ENCODE assay signal across 10 mouse cellular contexts in genomic region chr14:74788766-74789165, GRCm38 (mm10). TPM values are rescaled to one million over a fixed set of nuclear protein-coding genes. Genes with fewer than 3 reads are reported as not detected.
DNase-seq lines count a peak whose midpoint lies in the region; ATAC-seq and TF ChIP-seq lines count a peak whose summit lies in the region.
"Had no signal": no experiment of that assay in that cellular context is flagged by ENCODE, and none has a peak within 500 bp of the region (broad histone marks: within the 10 kb centered on the region; RNA-seq: fewer than 3 reads in every experiment).

No protein-coding gene starts in this region.

- no peaks in the 10 kb centered on the region for H3K9me3 ChIP-seq in heart, postnatal 0 days (replicated peaks; ENCODE audit: control insufficient read depth, low read length)
- no peaks in the 10 kb centered on the region; the same call in 1 of the 2 replicates for H3K9me3 ChIP-seq in heart, embryonic 12.5 days (replicated peaks)
- H3K9me3 ChIP-seq in midbrain, postnatal 0 days (ENCODE audit: low read length) = no peaks in the 10 kb centered on the region
- H3K9me3 ChIP-seq in midbrain, embryonic 15.5 days = no peaks in the 10 kb centered on the region
- H3K9me3 ChIP-seq in forebrain, embryonic 12.5 days = no peaks in the 10 kb centered on the region
- H3K9me3 ChIP-seq in midbrain, embryonic 13.5 days = no peaks in the 10 kb centered on the region
- H3K9me3 ChIP-seq: hindbrain, embryonic 15.5 days had no signal

- H3K9ac ChIP-seq in heart, postnatal 0 days (replicated peaks; ENCODE audit: low read depth, low read length) = no peak overlapping the region
- H3K9ac ChIP-seq in heart, embryonic 12.5 days = no peak overlapping the region
- H3K9ac ChIP-seq in midbrain, postnatal 0 days (replicated peaks; ENCODE audit: low read length, poor library complexity, severe bottlenecking) = no peak overlapping the region
- H3K9ac ChIP-seq in midbrain, embryonic 15.5 days = no peak overlapping the region
- no peak overlapping the region for H3K9ac ChIP-seq in forebrain, embryonic 12.5 days
- no peak overlapping the region for H3K9ac ChIP-seq in midbrain, embryonic 13.5 days (replicated peaks)
- H3K9ac ChIP-seq: hindbrain, embryonic 15.5 days had no signal

- H3K4me3 ChIP-seq in heart, postnatal 0 days (ENCODE audit: low read depth, low read length) = no peak overlapping the region
- no peak overlapping the region for H3K4me3 ChIP-seq in heart, embryonic 12.5 days
- H3K4me3 ChIP-seq in midbrain, postnatal 0 days (ENCODE audit: low read depth, low read length) = no peak overlapping the region
- H3K4me3 ChIP-seq in midbrain, embryonic 15.5 days = no peak overlapping the region
- no peak overlapping the region for H3K4me3 ChIP-seq in forebrain, embryonic 12.5 days (replicated peaks)
- no peak overlapping the region for H3K4me3 ChIP-seq in midbrain, embryonic 13.5 days (replicated peaks)
- H3K4me3 ChIP-seq: hindbrain, embryonic 15.5 days had no signal

- no peak overlapping the region for H3K27ac ChIP-seq in heart, postnatal 0 days (ENCODE audit: low read depth)
- no peak overlapping the region for H3K27ac ChIP-seq in heart, embryonic 12.5 days (ENCODE audit: poor library complexity, severe bottlenecking)
- no peak overlapping the region for H3K27ac ChIP-seq in midbrain, postnatal 0 days (ENCODE audit: low read depth, low read length)
- H3K27ac ChIP-seq in midbrain, embryonic 15.5 days = no peak overlapping the region
- no peak overlapping the region for H3K27ac ChIP-seq in forebrain, embryonic 12.5 days
- no peak overlapping the region for H3K27ac ChIP-seq in midbrain, embryonic 13.5 days
- H3K27ac ChIP-seq: hindbrain, embryonic 15.5 days had no signal

- peaks cover 36% of the 10 kb centered on the region for H3K36me3 ChIP-seq in heart, postnatal 0 days (replicated peaks; ENCODE audit: control insufficient read depth, insufficient read depth, low read length)
- H3K36me3 ChIP-seq in heart, embryonic 12.5 days = peaks cover 32% of the 10 kb centered on the region
- peaks cover 24% of the 10 kb centered on the region for H3K36me3 ChIP-seq in midbrain, postnatal 0 days (ENCODE audit: insufficient read depth, low read length)
- H3K36me3 ChIP-seq in midbrain, embryonic 15.5 days (replicated peaks) = peaks cover 8% of the 10 kb centered on the region
- H3K36me3 ChIP-seq in forebrain, embryonic 12.5 days (replicated peaks) = peaks cover 13% of the 10 kb centered on the region
- peaks cover 23% of the 10 kb centered on the region for H3K36me3 ChIP-seq in midbrain, embryonic 13.5 days

- 71% methylated on average over 8 of the region's 8 CpGs for WGBS in heart, postnatal 0 days
- WGBS in heart, embryonic 12.5 days = 76% methylated on average over 8 of the region's 8 CpGs
- 84% methylated on average over 8 of the region's 8 CpGs for WGBS in midbrain, postnatal 0 days
- WGBS in midbrain, embryonic 15.5 days = 86% methylated on average over 8 of the region's 8 CpGs
- 86% methylated on average over 8 of the region's 8 CpGs for WGBS in forebrain, embryonic 12.5 days
- WGBS in midbrain, embryonic 13.5 days = 89% methylated on average over 8 of the region's 8 CpGs

- peaks cover 6% of the 10 kb centered on the region; the same call in 1 of the 2 replicates for H3K4me1 ChIP-seq in heart, postnatal 0 days (ENCODE audit: control insufficient read depth, insufficient read depth)
- H3K4me1 ChIP-seq in heart, embryonic 12.5 days (replicated peaks) = peaks cover 23% of the 10 kb centered on the region
- no peaks in the 10 kb centered on the region; the same call in 1 of the 2 replicates for H3K4me1 ChIP-seq in midbrain, postnatal 0 days (ENCODE audit: insufficient read depth, low read length)
- H3K4me1 ChIP-seq in midbrain, embryonic 15.5 days = peaks cover 17% of the 10 kb centered on the region
- H3K4me1 ChIP-seq in forebrain, embryonic 12.5 days = peaks cover 8% of the 10 kb centered on the region; the same call in 1 of the 2 replicates
- peaks cover 23% of the 10 kb centered on the region for H3K4me1 ChIP-seq in midbrain, embryonic 13.5 days (replicated peaks)

- peak; percentile 40 for TF ChIP-seq CTCF in heart, postnatal 0 days (IDR thresholded peaks at IDR 0.05; ENCODE audit: low read depth)
- TF ChIP-seq CTCF in midbrain, postnatal 0 days (IDR thresholded peaks at IDR 0.05) = peak; percentile 63
- TF ChIP-seq CTCF in brain, embryonic 14.5 days (IDR thresholded peaks at IDR 0.05; ENCODE audit: borderline replicate concordance, extremely low read depth, insufficient read depth, insufficient read length) = peak; percentile 38; the same call in 1 of the 2 replicates

- no peak overlapping the region for H3K4me2 ChIP-seq in heart, postnatal 0 days (ENCODE audit: low read depth, low read length)
- H3K4me2 ChIP-seq in heart, embryonic 12.5 days = no peak overlapping the region
- H3K4me2 ChIP-seq in midbrain, postnatal 0 days (ENCODE audit: low read depth, low read length, poor library complexity, severe bottlenecking) = no peak overlapping the region
- H3K4me2 ChIP-seq in midbrain, embryonic 15.5 days = no peak overlapping the region
- no peak overlapping the region for H3K4me2 ChIP-seq in forebrain, embryonic 12.5 days
- no peak overlapping the region for H3K4me2 ChIP-seq in midbrain, embryonic 13.5 days (replicated peaks)
- H3K4me2 ChIP-seq: hindbrain, embryonic 15.5 days had no signal

- no peak for ATAC-seq in heart, postnatal 0 days (ENCODE audit: insufficient read depth, low read depth)
- ATAC-seq in heart, embryonic 12.5 days (ENCODE audit: insufficient number of reproducible peaks, low FRiP score) = no peak
- ATAC-seq in midbrain, postnatal 0 days (ENCODE audit: low FRiP score) = no peak
- ATAC-seq in midbrain, embryonic 15.5 days (replicated peaks) = no peak
- no peak for ATAC-seq in forebrain, embryonic 12.5 days (ENCODE audit: low FRiP score)
- ATAC-seq in midbrain, embryonic 13.5 days = no peak
- ATAC-seq: midbrain, embryonic 16.5 days had no signal

- H3K27me3 ChIP-seq in heart, postnatal 0 days (ENCODE audit: control insufficient read depth, insufficient read depth, low read length) = no peaks in the 10 kb centered on the region
- no peaks in the 10 kb centered on the region for H3K27me3 ChIP-seq in heart, embryonic 12.5 days (replicated peaks)
- no peaks in the 10 kb centered on the region for H3K27me3 ChIP-seq in midbrain, postnatal 0 days (ENCODE audit: insufficient read depth, low read length)
- H3K27me3 ChIP-seq in midbrain, embryonic 15.5 days (replicated peaks) = no peaks in the 10 kb centered on the region
- H3K27me3 ChIP-seq in forebrain, embryonic 12.5 days = no peaks in the 10 kb centered on the region
- H3K27me3 ChIP-seq in midbrain, embryonic 13.5 days = no peaks in the 10 kb centered on the region
- H3K27me3 ChIP-seq: hindbrain, embryonic 15.5 days had no signal

- no peak for TF ChIP-seq POLR2A in brain, embryonic 14.5 days (IDR thresholded peaks at IDR 0.05; ENCODE audit: borderline replicate concordance, extremely low read depth, insufficient read depth, insufficient read length, poor library complexity, severe bottlenecking)

- DNase-seq in heart, postnatal 0 days (ENCODE audit: low spot score) = no peak
- peak; percentile 20 for DNase-seq in midbrain, postnatal 0 days (ENCODE audit: low spot score)
- peak; percentile 35 for DNase-seq in brain, embryonic 14.5 days (ENCODE audit: low read depth)
- DNase-seq in lung, postnatal 36 days = peak; percentile 24

- no peak for TF ChIP-seq EP300 in heart, postnatal 0 days (IDR thresholded peaks at IDR 0.05; ENCODE audit: low read depth)

RNA-seq across cellular contexts. Expression of gene Esd, which starts 56.7 kb away (rescaled TPM):
- total RNA-seq in heart, postnatal 0 days (2014; rRNA removed; ENCODE audit: low replicate concordance) = 243 and 352 TPM in 2 replicates
- 287 and 300 TPM in 2 replicates for polyA plus RNA-seq in heart, postnatal 0 days (2015; fragmentation: Nextera tagmentation; extraction: Ambion mirVana)
- polyA plus RNA-seq in heart, embryonic 12.5 days (2016; fragmentation: Nextera tagmentation; extraction: Ambion mirVana) = 275 and 278 TPM in 2 replicates
- 130 and 135 TPM in 2 replicates for total RNA-seq in midbrain, postnatal 0 days (2014; rRNA removed)
- 192 and 195 TPM in 2 replicates for polyA plus RNA-seq in midbrain, postnatal 0 days (2015; fragmentation: Nextera tagmentation; extraction: Ambion mirVana)
- 198 and 201 TPM in 2 replicates for polyA plus RNA-seq in midbrain, embryonic 15.5 days (2015; fragmentation: Nextera tagmentation; extraction: Ambion mirVana)
- 122 and 144 TPM in 2 replicates for polyA plus RNA-seq in brain, embryonic 14.5 days (2012; rRNA removed)
- polyA plus RNA-seq in forebrain, embryonic 12.5 days (2016; fragmentation: Nextera tagmentation; extraction: Ambion mirVana) = 299 and 307 TPM in 2 replicates
- 250 and 253 TPM in 2 replicates for polyA plus RNA-seq in midbrain, embryonic 13.5 days (2015; fragmentation: Nextera tagmentation; extraction: Ambion mirVana)
